Mouse (Mus musculus) midbrain, embryonic 14.5 days (tissue): ENCODE measurements around the gene Apba2. TPM values are rescaled to one million over a fixed set of nuclear protein-coding genes. Genes with fewer than 3 reads are reported as not detected.
A peak's percentile ranks its signal among the peaks of the same experiment; 100 is the strongest.

ENCODE experiments used
- ATAC-seq: fragments of 200-750 bp; cut with Nextera tagmentation; 2 replicates; pipeline ENCODE4 v1.8.0; 2017; ENCODE audit warnings: moderate number of reproducible peaks, moderate library complexity; ENCODE audit not compliant: low FRiP score, low TSS enrichment
- DNase-seq: peaks from one replicate; pipeline ENCODE4 v3.0.0-alpha.2; 2015
- H3K27ac ChIP-seq: fragments of 300-500 bp; sonication (generic); replicated peaks from 2 replicates; pipeline ENCODE4 v1.5.1; 2014; ENCODE audit warnings: mild to moderate bottlenecking, low read depth, low read length, moderate library complexity
- H3K27me3 ChIP-seq: fragments of 300-500 bp; sonication (generic); 2 replicates; pipeline ENCODE4 v1.6.1; 2014; ENCODE audit warnings: low read length, control low read depth, mixed read lengths; ENCODE audit not compliant: control insufficient read depth, insufficient read depth
- H3K36me3 ChIP-seq: fragments of 300-500 bp; sonication (generic); 2 replicates; pipeline ENCODE4 v1.6.1; 2014; ENCODE audit warnings: low read length, control low read depth; ENCODE audit not compliant: control insufficient read depth, insufficient read depth
- H3K4me1 ChIP-seq: fragments of 300-500 bp; sonication (generic); 2 replicates; pipeline ENCODE4 v1.6.1; 2014; ENCODE audit warnings: mild to moderate bottlenecking, antibody characterized with exemption, low read length, control low read depth; ENCODE audit not compliant: control insufficient read depth, insufficient read depth
- H3K4me2 ChIP-seq: fragments of 300-500 bp; sonication (generic); 2 replicates; pipeline ENCODE4 v1.6.1; 2014; ENCODE audit warnings: mild to moderate bottlenecking, low read length, moderate library complexity
- H3K4me3 ChIP-seq: fragments of 300-500 bp; sonication (generic); replicated peaks from 2 replicates; pipeline ENCODE4 v1.5.1; 2014; ENCODE audit warnings: low read depth, low read length
- H3K9ac ChIP-seq: fragments of 300-500 bp; sonication (generic); replicated peaks from 2 replicates; pipeline ENCODE4 v1.6.1; 2014; ENCODE audit warnings: mild to moderate bottlenecking, low read length, moderate library complexity
- H3K9me3 ChIP-seq: fragments of 300-500 bp; sonication (generic); 2 replicates; pipeline ENCODE4 v1.6.1; 2016; ENCODE audit warnings: low read length, control low read depth, mixed read lengths; ENCODE audit not compliant: control insufficient read depth
- WGBS: fragments of 180-500 bp; shearing (Covaris S2); extraction: QIAGEN DNeasy Blood & Tissue Kit; methylation state at CpG from one replicate; pipeline ENCODE4 v1.1.7; 2014; 5-methylcytosine and 5-hydroxymethylcytosine counted together
- polyA plus RNA-seq: library from polyadenylated mRNA; unstranded; fragments of >200 nt; fragmentation: Nextera tagmentation; extraction: Ambion mirVana; gene quantifications from 2 replicates; pipeline ENCODE4 v1.2.1, GENCODE M21; 2014

Apba2 gene
- polyA plus RNA-seq, 1 experiment from 2014 or later: 184 TPM

DNA sequence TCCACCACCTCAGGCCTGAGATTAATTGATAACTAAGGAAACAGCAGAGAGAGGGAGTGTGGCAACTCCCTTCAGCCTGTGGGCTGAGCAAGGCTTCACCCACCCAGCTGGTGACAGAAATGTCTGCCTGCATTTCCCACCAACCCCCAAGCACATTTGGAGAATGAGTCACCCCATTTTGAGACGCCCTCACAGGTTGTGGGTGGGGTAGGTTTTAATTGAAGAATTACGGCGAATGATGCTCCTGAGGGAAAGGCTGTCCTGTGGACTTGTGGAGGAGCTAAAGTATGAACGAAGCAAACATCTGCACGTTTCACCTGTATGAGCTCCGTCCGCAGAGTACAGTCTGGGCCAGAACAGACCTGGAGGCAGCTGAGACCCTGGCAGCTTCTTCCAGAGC is 250.6 kb downstream of the Apba2 start:
- 96% methylated on average over 7 of the region's 7 CpGs for WGBS
- H3K27me3 ChIP-seq: no peaks in the 10 kb centered on the region

DNA sequence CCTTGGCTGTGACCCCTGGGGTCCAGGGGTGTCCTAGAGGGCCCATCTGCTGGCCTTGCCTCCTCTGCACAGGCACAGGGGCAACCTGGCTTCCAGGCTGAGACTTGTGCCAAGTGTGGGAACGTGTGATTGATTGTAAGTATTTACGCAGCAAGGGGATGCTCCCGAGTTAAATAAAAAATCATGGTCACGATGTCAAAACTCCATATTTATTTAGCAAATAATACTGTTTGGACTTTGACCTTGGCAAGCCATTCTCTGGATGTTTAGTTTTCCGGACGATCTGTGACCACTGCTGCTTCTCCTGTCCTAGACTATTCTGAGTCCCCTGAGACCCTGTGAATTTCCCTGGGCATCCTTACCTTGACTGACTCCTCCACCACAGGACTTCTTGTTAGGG is 252.2 kb downstream of the Apba2 start:
- DNase-seq (no peak), ATAC-seq (no peak)
- WGBS: 87% methylated on average over 6 of the region's 6 CpGs
- Histone ChIP-seq H3K27me3 (no peaks in the 10 kb centered on the region), H3K4me2 (no peak overlapping the region), H3K4me3 (no peak overlapping the region), H3K9me3 (no peaks in the 10 kb centered on the region), H3K36me3 (peaks cover 26% of the 10 kb centered on the region; the same call in 1 of the 2 replicates), H3K4me1 (no peaks in the 10 kb centered on the region), H3K9ac (no peak overlapping the region), H3K27ac (no peak overlapping the region)

More for the DNA sequence above, 250.6 kb downstream of the Apba2 start:
- Histone ChIP-seq H3K9me3 (no peaks in the 10 kb centered on the region), H3K9ac (no peak overlapping the region), H3K36me3 (peaks cover 35% of the 10 kb centered on the region), H3K4me1 (no peaks in the 10 kb centered on the region), H3K27ac (no peak overlapping the region), H3K4me3 (no peak overlapping the region), H3K4me2 (no peak overlapping the region)
- DNase-seq (no peak), ATAC-seq (no peak)

DNA sequence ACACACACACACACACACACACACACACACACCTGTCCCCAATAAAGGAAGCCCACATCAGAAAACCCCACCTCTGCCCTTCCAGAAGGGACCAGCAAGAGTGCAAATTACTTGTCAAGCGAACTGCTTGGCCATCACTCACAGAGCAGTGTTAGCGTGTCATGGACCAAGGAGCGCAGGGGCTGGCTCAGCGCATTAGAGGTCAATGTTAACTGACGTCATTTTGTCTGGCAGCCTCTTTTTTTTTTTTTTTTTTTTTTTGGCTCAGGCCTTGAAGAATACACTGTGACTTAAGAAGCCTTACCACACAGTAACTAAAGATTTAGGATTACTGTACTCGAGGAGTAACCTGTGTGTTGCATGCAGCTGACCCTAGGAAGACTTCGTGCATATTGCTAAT is 252.7 kb downstream of the Apba2 start:
- H3K9ac ChIP-seq: no peak overlapping the region
- WGBS: 80% methylated on average over 7 of the region's 7 CpGs
- DNase-seq (no peak), ATAC-seq (no peak)
- no peak overlapping the region for H3K4me2 ChIP-seq
- no peak overlapping the region for H3K4me3 ChIP-seq
- no peaks in the 10 kb centered on the region for H3K27me3 ChIP-seq
- H3K9me3 ChIP-seq: no peaks in the 10 kb centered on the region
- peaks cover 26% of the 10 kb centered on the region; the same call in 1 of the 2 replicates for H3K36me3 ChIP-seq
- H3K4me1 ChIP-seq: no peaks in the 10 kb centered on the region
- H3K27ac ChIP-seq: no peak overlapping the region

DNA sequence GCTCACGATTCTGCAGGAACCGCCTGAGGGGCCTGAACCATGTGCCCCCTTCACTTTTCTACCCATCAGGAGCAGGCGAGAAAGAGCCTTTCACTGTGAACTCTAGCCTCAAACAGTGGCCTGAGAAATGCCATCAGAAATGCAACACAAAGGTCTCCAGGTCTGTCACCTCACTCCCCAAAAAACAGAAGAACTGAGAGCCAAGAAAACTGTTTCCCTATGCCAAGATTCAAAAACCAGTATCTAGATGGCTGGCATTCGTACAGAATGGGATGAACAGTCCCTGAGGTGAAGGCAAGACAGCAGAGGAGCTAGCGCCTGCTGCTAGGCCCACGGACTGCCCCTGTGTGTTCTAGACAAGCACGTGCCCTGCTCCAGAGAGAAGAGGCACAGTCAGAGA is 253.6 kb downstream of the Apba2 start:
- ATAC-seq: no peak
- Histone ChIP-seq H3K4me2 (no peak overlapping the region), H3K27ac (no peak overlapping the region), H3K27me3 (no peaks in the 10 kb centered on the region), H3K9me3 (no peaks in the 10 kb centered on the region), H3K4me3 (no peak overlapping the region), H3K36me3 (peaks cover 20% of the 10 kb centered on the region; the same call in 1 of the 2 replicates), H3K9ac (no peak overlapping the region), H3K4me1 (no peaks in the 10 kb centered on the region)
- DNase-seq: no peak
- WGBS: 92% methylated on average over 7 of the region's 7 CpGs

DNA sequence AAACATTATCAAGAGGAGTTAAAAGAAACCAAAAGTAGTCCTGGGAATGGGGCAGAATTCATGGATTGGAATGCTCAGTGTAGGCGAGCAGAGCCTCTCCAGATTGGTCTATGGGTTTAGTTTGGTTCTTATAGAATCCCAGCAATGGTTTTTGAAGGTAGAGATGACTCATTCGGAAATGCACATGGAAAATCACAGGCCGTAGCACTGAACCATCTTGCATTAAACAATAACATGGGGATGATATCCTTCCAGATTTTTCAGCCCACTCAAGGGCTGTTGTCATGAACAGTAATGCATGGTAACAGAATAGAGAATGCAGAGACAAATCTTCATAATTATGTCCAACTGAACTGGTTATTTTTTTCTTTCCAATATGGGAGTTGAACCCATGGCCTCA is 264.1 kb downstream of the Apba2 start:
- WGBS: 84% methylated on average over 3 of the region's 3 CpGs

DNA sequence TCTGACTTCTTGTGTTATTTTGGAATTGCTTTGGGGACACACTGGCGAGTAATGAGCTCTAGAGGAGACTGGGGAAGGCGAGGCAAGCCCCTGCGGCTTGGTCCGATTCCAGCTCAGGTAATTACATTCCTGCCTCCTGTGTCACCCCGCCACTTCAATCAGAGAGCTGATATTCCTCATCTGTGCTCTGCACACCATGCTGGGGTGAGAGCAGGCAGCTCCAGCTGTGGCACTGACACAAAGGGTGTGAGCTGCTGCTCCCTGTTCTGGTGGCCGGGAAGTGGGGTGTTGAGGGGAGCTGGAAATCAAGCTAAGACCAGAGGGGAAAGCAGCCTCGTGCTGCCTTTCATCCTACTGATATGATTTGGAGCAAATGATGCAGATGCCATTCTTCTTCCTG is 268.3 kb downstream of the Apba2 start:
- no peak for DNase-seq
- Histone ChIP-seq H3K4me3 (no peak overlapping the region), H3K4me1 (no peaks in the 10 kb centered on the region), H3K4me2 (no peak overlapping the region), H3K9ac (no peak overlapping the region), H3K9me3 (no peaks in the 10 kb centered on the region), H3K36me3 (no peaks in the 10 kb centered on the region), H3K27me3 (no peaks in the 10 kb centered on the region), H3K27ac (peak overlapping the region; percentile 63)
- 0 out of 2 replicates have a peak, but pooled peaks have one; percentile 40 for ATAC-seq
- WGBS: 68% methylated on average over 7 of the region's 7 CpGs

More for the DNA sequence above, 264.1 kb downstream of the Apba2 start:
- no peak overlapping the region for H3K27ac ChIP-seq
- no peak overlapping the region for H3K9ac ChIP-seq
- H3K9me3 ChIP-seq: no peaks in the 10 kb centered on the region
- DNase-seq (no peak), ATAC-seq (no peak)
- H3K4me3 ChIP-seq: no peak overlapping the region
- no peak overlapping the region for H3K4me2 ChIP-seq
- no peaks in the 10 kb centered on the region for H3K27me3 ChIP-seq
- no peaks in the 10 kb centered on the region for H3K4me1 ChIP-seq
- H3K36me3 ChIP-seq: no peaks in the 10 kb centered on the region

DNA sequence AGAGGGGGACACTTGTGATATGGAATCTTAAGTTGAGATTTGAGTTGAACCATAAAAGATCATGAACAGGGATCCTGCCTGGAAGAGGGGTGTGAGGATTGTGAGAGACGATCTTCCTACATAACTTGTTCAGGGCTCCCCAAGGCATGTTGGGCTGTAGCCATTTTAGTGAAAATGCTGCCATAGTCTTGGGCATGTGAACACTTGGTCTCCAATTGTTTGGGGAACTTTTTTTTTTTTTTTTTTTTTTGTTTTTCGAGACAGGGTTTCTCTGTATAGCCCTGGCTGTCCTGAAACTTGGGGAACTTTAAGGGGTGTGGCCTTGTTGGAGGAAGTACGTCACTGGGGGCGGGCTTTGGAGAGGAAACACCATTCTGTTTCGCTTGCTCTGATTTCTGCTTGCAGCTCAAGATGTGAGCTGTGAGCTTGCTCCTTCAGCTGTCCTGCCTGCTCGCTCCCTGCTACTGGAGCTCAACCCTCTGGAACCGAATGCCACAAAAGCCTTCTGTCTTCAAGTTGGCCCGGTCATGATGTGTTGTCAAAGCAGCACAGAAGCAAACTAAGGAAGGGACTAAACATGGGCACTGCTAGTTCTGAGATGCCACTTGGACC is 269.4 kb downstream of the Apba2 start:
- H3K27ac ChIP-seq: no peak overlapping the region
- no peaks in the 10 kb centered on the region for H3K27me3 ChIP-seq
- no peak overlapping the region for H3K4me3 ChIP-seq
- no peak for ATAC-seq
- H3K4me1 ChIP-seq: no peaks in the 10 kb centered on the region
- no peak for DNase-seq
- H3K9me3 ChIP-seq: no peaks in the 10 kb centered on the region
- no peaks in the 10 kb centered on the region for H3K36me3 ChIP-seq
- no peak overlapping the region for H3K4me2 ChIP-seq
- 80% methylated on average over 8 of the region's 8 CpGs for WGBS
- H3K9ac ChIP-seq: no peak overlapping the region

DNA sequence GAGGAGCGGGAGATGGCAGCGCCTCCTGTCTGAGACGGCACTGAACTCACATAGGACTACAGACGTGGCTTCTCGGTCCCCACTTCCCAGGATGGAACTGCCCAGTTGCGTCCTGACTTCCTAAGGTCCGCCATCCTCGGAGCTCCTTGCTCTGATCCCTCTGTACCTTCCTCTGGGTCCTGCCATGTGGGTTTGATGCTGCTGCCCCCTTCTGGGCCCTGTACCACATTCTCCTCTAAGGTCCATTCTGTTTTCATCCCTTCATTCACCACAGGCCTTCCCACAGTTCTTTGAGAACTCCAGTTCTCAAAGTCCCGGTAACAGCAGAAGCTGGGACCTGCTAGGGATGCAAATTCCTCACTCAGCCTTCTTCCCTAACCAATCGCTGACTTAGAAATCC is 272.0 kb downstream of the Apba2 start:
- Histone ChIP-seq H3K36me3 (no peaks in the 10 kb centered on the region), H3K4me3 (no peak overlapping the region), H3K4me2 (no peak overlapping the region), H3K4me1 (no peaks in the 10 kb centered on the region), H3K9ac (no peak overlapping the region), H3K9me3 (no peaks in the 10 kb centered on the region), H3K27ac (no peak overlapping the region), H3K27me3 (no peaks in the 10 kb centered on the region)
- DNase-seq (peak; percentile 41), ATAC-seq (no peak)
- WGBS: 44% methylated on average over 10 of the region's 10 CpGs

DNA sequence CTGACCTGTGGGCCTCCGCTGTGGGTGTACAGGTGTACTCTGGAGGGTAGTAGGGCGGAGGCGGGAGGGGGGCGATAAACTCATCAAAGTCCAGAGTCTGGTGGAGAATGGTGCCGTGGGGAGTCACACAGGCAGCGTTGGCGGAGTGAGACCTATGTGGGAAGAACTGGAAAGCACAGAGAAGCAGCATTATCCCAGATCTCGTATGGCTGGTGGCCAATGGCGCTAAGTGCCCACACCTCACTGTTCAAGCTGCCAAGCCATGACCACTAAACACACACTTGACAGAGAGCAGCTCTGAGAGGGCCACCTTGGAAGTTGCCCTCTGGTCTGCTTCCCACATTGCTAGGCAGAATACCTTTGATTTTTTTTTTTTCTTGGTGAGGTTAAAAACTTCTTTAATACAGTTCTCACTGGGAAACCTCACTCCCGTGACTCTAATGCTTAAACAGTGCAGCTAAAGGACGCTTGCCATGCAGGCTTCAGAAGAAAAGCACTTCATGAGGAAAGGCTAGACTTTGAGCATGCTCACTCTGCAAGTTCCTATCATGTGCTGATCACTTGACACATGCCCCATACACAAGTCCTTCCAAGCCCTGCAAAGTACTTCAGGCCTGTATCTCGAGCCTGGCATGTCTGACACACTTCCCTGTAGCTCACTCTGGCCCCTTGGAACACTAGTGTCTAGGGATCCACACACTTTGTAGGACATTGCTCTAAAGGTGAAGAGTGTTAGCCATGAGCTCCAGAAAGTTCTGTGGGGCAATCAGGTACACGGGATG is 275.4 kb downstream of the Apba2 start:
- Histone ChIP-seq H3K9me3 (no peaks in the 10 kb centered on the region), H3K4me2 (no peak overlapping the region), H3K4me3 (no peak overlapping the region), H3K27ac (no peak overlapping the region), H3K36me3 (no peaks in the 10 kb centered on the region), H3K27me3 (no peaks in the 10 kb centered on the region), H3K4me1 (no peaks in the 10 kb centered on the region), H3K9ac (no peak overlapping the region)
- DNase-seq: no peak
- WGBS: 93% methylated on average over 13 of the region's 13 CpGs
- no peak for ATAC-seq
